Mouse (Mus musculus): ENCODE measurements at regions not wholly inside any gene's neighbourhood (a gene's known extent, or its start where the extent isn't known, plus 50 kb on each side); places are given as distances from the start of the nearest gene placed in this dataset.

- no peak overlapping the region for H3K4me2 ChIP-seq (ENCODE audit: low read depth, low read length)
- H3K27ac ChIP-seq (ENCODE audit: low read length): no peak overlapping the region
- H3K4me3 ChIP-seq (replicated peaks; ENCODE audit: low read length): no peak overlapping the region
- 49% methylated on average over 6 of the region's 6 CpGs for WGBS
- H3K9ac ChIP-seq (ENCODE audit: low read length): no peak overlapping the region
- H3K4me1 ChIP-seq (ENCODE audit: control insufficient read depth, insufficient read depth, low read length): no peaks in the 10 kb centered on the region
- H3K27me3 ChIP-seq (ENCODE audit: control insufficient read depth, insufficient read depth, low read length): no peaks in the 10 kb centered on the region
- no peak for ATAC-seq (ENCODE audit: insufficient read depth, low FRiP score)
- H3K9me3 ChIP-seq (replicated peaks; ENCODE audit: control insufficient read depth, low read length): no peaks in the 10 kb centered on the region
- H3K36me3 ChIP-seq (ENCODE audit: control insufficient read depth, insufficient read depth, low read length): no peaks in the 10 kb centered on the region
Observed at GRCm38 (mm10) chr15:52095629-52096190, 1789.0 kb upstream of the Gm7489 start.

GRCm38 (mm10) chr15:52108761-52109160, 1775.9 kb upstream of the Gm7489 start:
- 85% methylated on average over 2 of the region's 2 CpGs for WGBS
- Histone ChIP-seq H3K36me3 (ENCODE audit: control insufficient read depth, insufficient read depth, low read length) (no peaks in the 10 kb centered on the region), H3K4me2 (ENCODE audit: low read depth, low read length) (no peak overlapping the region), H3K9me3 (replicated peaks; ENCODE audit: control insufficient read depth, low read length) (no peaks in the 10 kb centered on the region), H3K27me3 (ENCODE audit: control insufficient read depth, insufficient read depth, low read length) (no peaks in the 10 kb centered on the region), H3K27ac (ENCODE audit: low read length) (no peak overlapping the region), H3K4me1 (ENCODE audit: control insufficient read depth, insufficient read depth, low read length) (no peaks in the 10 kb centered on the region), H3K4me3 (replicated peaks; ENCODE audit: low read length) (no peak overlapping the region), H3K9ac (ENCODE audit: low read length) (no peak overlapping the region)
- ATAC-seq (ENCODE audit: insufficient read depth, low FRiP score): no peak

DNA sequence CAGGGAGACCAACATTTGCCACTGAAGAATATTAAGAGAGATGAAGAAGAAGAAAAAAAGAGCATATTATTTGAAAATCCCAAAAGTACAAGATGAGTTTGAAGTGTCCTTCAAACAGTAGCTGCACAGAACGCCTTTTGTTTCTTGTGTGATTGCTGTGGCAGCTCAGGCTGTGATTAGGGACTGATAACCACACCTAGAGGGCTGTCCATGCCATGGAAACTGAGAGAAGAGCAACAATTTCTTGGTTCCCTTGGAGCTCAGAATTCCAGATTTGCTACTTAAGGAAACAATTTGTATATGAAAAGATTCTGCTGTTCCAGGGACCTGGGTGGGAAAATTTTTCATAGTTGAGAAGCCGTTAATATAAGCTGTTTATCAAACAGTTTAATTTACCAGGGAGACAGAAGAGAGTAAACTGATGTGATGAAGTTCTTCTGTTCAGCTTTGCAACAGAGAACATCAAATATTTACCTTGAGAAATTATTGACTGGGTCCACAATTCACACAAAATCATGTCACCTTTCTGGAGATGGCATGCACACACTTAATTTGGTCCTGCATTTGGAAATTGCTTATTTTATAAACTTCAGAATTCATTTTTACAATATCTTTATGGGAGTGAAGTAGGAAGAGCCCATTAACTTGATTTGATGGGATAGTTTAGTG, 1770.2 kb upstream of the Gm7489 start:
- no peak overlapping the region for H3K9ac ChIP-seq (ENCODE audit: low read length)
- no peak for ATAC-seq (ENCODE audit: insufficient read depth, low FRiP score)
- no peaks in the 10 kb centered on the region for H3K9me3 ChIP-seq (replicated peaks; ENCODE audit: control insufficient read depth, low read length)
- no peak overlapping the region for H3K4me2 ChIP-seq (ENCODE audit: low read depth, low read length)
- H3K4me1 ChIP-seq (ENCODE audit: control insufficient read depth, insufficient read depth, low read length): no peaks in the 10 kb centered on the region
- no peak overlapping the region for H3K27ac ChIP-seq (ENCODE audit: low read length)
- WGBS: 39% methylated on average over 2 of the region's 2 CpGs
- no peaks in the 10 kb centered on the region for H3K36me3 ChIP-seq (ENCODE audit: control insufficient read depth, insufficient read depth, low read length)
- no peaks in the 10 kb centered on the region for H3K27me3 ChIP-seq (ENCODE audit: control insufficient read depth, insufficient read depth, low read length)
- no peak overlapping the region for H3K4me3 ChIP-seq (replicated peaks; ENCODE audit: low read length)

DNA sequence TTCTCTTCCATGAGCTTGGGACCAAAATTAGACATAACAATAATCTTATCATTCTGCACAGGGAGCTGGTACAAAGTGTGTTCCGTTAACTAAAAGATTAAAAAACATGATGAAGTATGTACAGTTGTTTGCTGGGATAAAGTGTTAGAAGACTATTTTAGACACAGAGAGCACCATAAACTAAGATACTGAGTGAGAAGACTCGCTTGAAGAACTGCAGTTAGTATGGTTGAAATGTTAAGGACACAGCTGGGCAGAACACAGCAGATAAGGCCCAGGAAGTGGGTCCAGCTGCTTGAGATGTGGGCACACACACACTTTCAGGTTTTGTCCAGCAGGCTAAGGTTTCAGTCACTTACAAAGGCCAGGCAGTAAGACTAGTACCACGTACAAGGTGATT, 1748.0 kb upstream of the Gm7489 start:
- no peak overlapping the region for H3K4me3 ChIP-seq (replicated peaks; ENCODE audit: low read length)
- no peak overlapping the region for H3K4me2 ChIP-seq (ENCODE audit: low read depth, low read length)
- no peaks in the 10 kb centered on the region for H3K4me1 ChIP-seq (ENCODE audit: control insufficient read depth, insufficient read depth, low read length)
- H3K9me3 ChIP-seq (replicated peaks; ENCODE audit: control insufficient read depth, low read length): no peaks in the 10 kb centered on the region
- no peaks in the 10 kb centered on the region for H3K36me3 ChIP-seq (ENCODE audit: control insufficient read depth, insufficient read depth, low read length)
- no peak overlapping the region for H3K27ac ChIP-seq (ENCODE audit: low read length)
- 76% methylated on average over 3 of the region's 3 CpGs for WGBS
- ATAC-seq (ENCODE audit: insufficient read depth, low FRiP score): no peak
- H3K9ac ChIP-seq (ENCODE audit: low read length): no peak overlapping the region
- no peaks in the 10 kb centered on the region for H3K27me3 ChIP-seq (ENCODE audit: control insufficient read depth, insufficient read depth, low read length)

DNA sequence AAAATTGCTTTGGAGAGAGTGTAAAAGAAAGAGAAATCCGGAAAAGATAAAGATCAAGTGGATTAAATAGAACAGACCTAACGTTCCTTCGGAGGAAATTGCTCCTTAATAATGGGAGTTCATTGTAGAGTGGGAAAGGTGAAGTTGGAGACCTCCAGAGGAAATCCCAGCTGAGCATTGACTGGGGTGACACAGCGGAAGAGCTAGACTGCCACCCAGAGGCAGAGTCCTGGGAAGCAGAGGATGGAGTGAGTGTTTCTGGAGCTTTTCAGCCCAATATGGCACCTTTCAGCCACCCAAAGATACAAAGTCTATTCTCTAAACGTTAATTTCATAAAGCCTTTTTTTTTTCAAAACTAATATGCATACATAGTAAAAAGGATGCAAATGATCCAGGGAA, 1731.3 kb upstream of the Gm7489 start:
- no peaks in the 10 kb centered on the region for H3K9me3 ChIP-seq (replicated peaks; ENCODE audit: control insufficient read depth, low read length)
- no peak overlapping the region for H3K4me2 ChIP-seq (ENCODE audit: low read depth, low read length)
- H3K27me3 ChIP-seq (ENCODE audit: control insufficient read depth, insufficient read depth, low read length): no peaks in the 10 kb centered on the region
- 22% methylated on average over 5 of the region's 5 CpGs for WGBS
- H3K4me1 ChIP-seq (ENCODE audit: control insufficient read depth, insufficient read depth, low read length): no peaks in the 10 kb centered on the region
- ATAC-seq (ENCODE audit: insufficient read depth, low FRiP score): no peak
- H3K27ac ChIP-seq (ENCODE audit: low read length): no peak overlapping the region
- no peak overlapping the region for H3K9ac ChIP-seq (ENCODE audit: low read length)
- H3K4me3 ChIP-seq (replicated peaks; ENCODE audit: low read length): no peak overlapping the region
- H3K36me3 ChIP-seq (ENCODE audit: control insufficient read depth, insufficient read depth, low read length): no peaks in the 10 kb centered on the region

DNA sequence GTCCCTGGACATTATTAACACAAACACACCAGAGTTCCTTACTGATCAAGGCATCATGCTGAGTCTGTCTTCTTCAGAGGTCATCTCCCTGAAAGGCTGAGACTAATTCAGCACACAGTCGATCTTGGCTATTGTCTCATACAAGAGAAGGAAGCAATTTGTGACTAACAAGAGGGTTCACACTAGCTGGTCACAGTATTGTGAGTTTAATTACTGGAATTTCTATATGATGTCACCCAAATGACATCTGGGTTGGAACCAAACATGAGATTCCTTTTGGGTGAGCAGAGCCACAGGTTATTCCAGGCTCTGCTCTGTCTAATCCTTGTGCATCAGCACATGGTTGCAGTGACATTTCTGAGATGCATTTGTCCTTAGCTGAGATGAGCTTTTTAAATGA, 1728.9 kb upstream of the Gm7489 start:
- H3K4me3 ChIP-seq (replicated peaks; ENCODE audit: low read length): no peak overlapping the region
- no peak overlapping the region for H3K4me2 ChIP-seq (ENCODE audit: low read depth, low read length)
- peaks cover 4% of the 10 kb centered on the region; the same call in 1 of the 2 replicates for H3K4me1 ChIP-seq (ENCODE audit: control insufficient read depth, insufficient read depth, low read length)
- H3K27ac ChIP-seq (ENCODE audit: low read length): no peak overlapping the region
- no peak for ATAC-seq (ENCODE audit: insufficient read depth, low FRiP score)
- no peaks in the 10 kb centered on the region for H3K27me3 ChIP-seq (ENCODE audit: control insufficient read depth, insufficient read depth, low read length)
- WGBS: 75% methylated on average over 1 of the region's 1 CpGs
- H3K9me3 ChIP-seq (replicated peaks; ENCODE audit: control insufficient read depth, low read length): no peaks in the 10 kb centered on the region
- no peaks in the 10 kb centered on the region for H3K36me3 ChIP-seq (ENCODE audit: control insufficient read depth, insufficient read depth, low read length)
- H3K9ac ChIP-seq (ENCODE audit: low read length): no peak overlapping the region

- Histone ChIP-seq H3K27ac (ENCODE audit: low read length) (no peak overlapping the region), H3K9ac (ENCODE audit: low read length) (no peak overlapping the region), H3K4me1 (ENCODE audit: control insufficient read depth, insufficient read depth, low read length) (peaks cover 9% of the 10 kb centered on the region), H3K4me3 (replicated peaks; ENCODE audit: low read length) (no peak overlapping the region), H3K36me3 (ENCODE audit: control insufficient read depth, insufficient read depth, low read length) (no peaks in the 10 kb centered on the region), H3K4me2 (ENCODE audit: low read depth, low read length) (no peak overlapping the region), H3K9me3 (replicated peaks; ENCODE audit: control insufficient read depth, low read length) (no peaks in the 10 kb centered on the region), H3K27me3 (ENCODE audit: control insufficient read depth, insufficient read depth, low read length) (no peaks in the 10 kb centered on the region)
- WGBS: 61% methylated on average over 4 of the region's 4 CpGs
- no peak for ATAC-seq (ENCODE audit: insufficient read depth, low FRiP score)
Observed at GRCm38 (mm10) chr15:52156779-52157178, 1727.9 kb upstream of the Gm7489 start.

GRCm38 (mm10) chr15:52160181-52161088, 1724.3 kb upstream of the Gm7489 start:
- peak; percentile 73; the same call in 1 of the 2 replicates for ATAC-seq (ENCODE audit: insufficient read depth, low FRiP score)
- H3K4me3 ChIP-seq (replicated peaks; ENCODE audit: low read length): peak overlapping the region; percentile 15
- H3K36me3 ChIP-seq (ENCODE audit: control insufficient read depth, insufficient read depth, low read length): no peaks in the 10 kb centered on the region
- peak overlapping the region; percentile 37; the same call in 1 of the 2 replicates for H3K9ac ChIP-seq (ENCODE audit: low read length)
- H3K27ac ChIP-seq (ENCODE audit: low read length): no peak overlapping the region
- peaks cover 12% of the 10 kb centered on the region for H3K4me1 ChIP-seq (ENCODE audit: control insufficient read depth, insufficient read depth, low read length)
- no peaks in the 10 kb centered on the region for H3K9me3 ChIP-seq (replicated peaks; ENCODE audit: control insufficient read depth, low read length)
- WGBS: 18% methylated on average over 18 of the region's 18 CpGs
- H3K27me3 ChIP-seq (ENCODE audit: control insufficient read depth, insufficient read depth, low read length): no peaks in the 10 kb centered on the region
- H3K4me2 ChIP-seq (ENCODE audit: low read depth, low read length): peak overlapping the region; percentile 41

- H3K36me3 ChIP-seq (ENCODE audit: control insufficient read depth, insufficient read depth, low read length): no peaks in the 10 kb centered on the region
- no peaks in the 10 kb centered on the region for H3K9me3 ChIP-seq (replicated peaks; ENCODE audit: control insufficient read depth, low read length)
- H3K27me3 ChIP-seq (ENCODE audit: control insufficient read depth, insufficient read depth, low read length): no peaks in the 10 kb centered on the region
- ATAC-seq (ENCODE audit: insufficient read depth, low FRiP score): no peak; the same call in 1 of the 2 replicates
- H3K4me3 ChIP-seq (replicated peaks; ENCODE audit: low read length): no peak overlapping the region
- no peak overlapping the region for H3K9ac ChIP-seq (ENCODE audit: low read length)
- no peak overlapping the region for H3K27ac ChIP-seq (ENCODE audit: low read length)
- peaks cover 12% of the 10 kb centered on the region for H3K4me1 ChIP-seq (ENCODE audit: control insufficient read depth, insufficient read depth, low read length)
- no peak overlapping the region for H3K4me2 ChIP-seq (ENCODE audit: low read depth, low read length)
- 13% methylated on average over 3 of the region's 3 CpGs for WGBS
Observed at GRCm38 (mm10) chr15:52161089-52161442, 1723.6 kb upstream of the Gm7489 start.

All from stomach, embryonic 16.5 days (tissue).